Mouse (Mus musculus) embryonic facial prominence, embryonic 13.5 days (tissue): ENCODE results near the gene Gm7929. TPM values are rescaled to one million over a fixed set of nuclear protein-coding genes. Genes with fewer than 3 reads are reported as not detected.
"Not testable (repeated sequence)": the region's sequence is repeated elsewhere in the genome, so short reads cannot be mapped to it uniquely, and the experiment has no call there.

Source experiments
- ATAC-seq: fragments of 200-750 bp; cut with Nextera tagmentation; 2 replicates; pipeline ENCODE4 v1.8.0; 2017; ENCODE audit warnings: low read depth; ENCODE audit not compliant: insufficient number of reproducible peaks, insufficient read depth, low FRiP score, low TSS enrichment
- H3K27ac ChIP-seq: fragments of 300-500 bp; sonication (generic); 2 replicates; pipeline ENCODE4 v1.5.1; 2015; ENCODE audit warnings: moderate library complexity, mild to moderate bottlenecking, inconsistent platforms
- H3K27me3 ChIP-seq: fragments of 300-500 bp; sonication (generic); 2 replicates; pipeline ENCODE4 v1.6.1; 2015; ENCODE audit warnings: mild to moderate bottlenecking, inconsistent platforms
- H3K36me3 ChIP-seq: fragments of 300-500 bp; sonication (generic); 2 replicates; pipeline ENCODE4 v1.6.1; 2015; ENCODE audit warnings: mild to moderate bottlenecking, inconsistent platforms
- H3K4me1 ChIP-seq: fragments of 300-500 bp; sonication (generic); 2 replicates; pipeline ENCODE4 v1.6.1; 2015; ENCODE audit warnings: inconsistent platforms
- H3K4me2 ChIP-seq: fragments of 300-500 bp; sonication (generic); 2 replicates; pipeline ENCODE4 v1.6.1; 2015; ENCODE audit warnings: moderate library complexity, mild to moderate bottlenecking, inconsistent platforms
- H3K4me3 ChIP-seq: fragments of 300-500 bp; sonication (generic); 2 replicates; pipeline ENCODE4 v1.5.1; 2015; ENCODE audit warnings: mild to moderate bottlenecking, inconsistent platforms
- H3K9ac ChIP-seq: fragments of 300-500 bp; sonication (generic); 2 replicates; pipeline ENCODE4 v1.6.1; 2015; ENCODE audit warnings: mild to moderate bottlenecking, inconsistent platforms
- H3K9me3 ChIP-seq: fragments of 300-500 bp; sonication (generic); 2 replicates; pipeline ENCODE4 v1.6.1; 2016; ENCODE audit warnings: inconsistent platforms
- whole genome bisulfite sequencing: fragments of 180-500 bp; shearing (Covaris S2); methylation state at CpG from one replicate; pipeline ENCODE4 v1.1.7; 2015; ENCODE audit warnings: mixed read lengths; 5-methylcytosine and 5-hydroxymethylcytosine counted together
- polyA plus RNA-seq: library from polyadenylated mRNA; unstranded; fragments of >200 nt; fragmentation: Nextera tagmentation; extraction: Ambion mirVana; gene quantifications from 2 replicates; pipeline ENCODE4 v1.2.1, GENCODE M21; 2015

The Gm7929 gene
- polyA plus RNA-seq: not detected in 2 replicates

- ATAC-seq, H3K4me2 ChIP-seq, H3K4me1 ChIP-seq, H3K36me3 ChIP-seq, H3K27me3 ChIP-seq, H3K9me3 ChIP-seq, H3K4me3 ChIP-seq, H3K9ac ChIP-seq, H3K27ac ChIP-seq: not testable (repeated sequence)
- 82% methylated on average over 1 of the region's 1 CpGs for WGBS
Observed at GRCm38 (mm10) chr14:41750514-41750913, at the start of gene Gm7929. Gm7929 (minus strand) TSS chr14:41750614.

DNA sequence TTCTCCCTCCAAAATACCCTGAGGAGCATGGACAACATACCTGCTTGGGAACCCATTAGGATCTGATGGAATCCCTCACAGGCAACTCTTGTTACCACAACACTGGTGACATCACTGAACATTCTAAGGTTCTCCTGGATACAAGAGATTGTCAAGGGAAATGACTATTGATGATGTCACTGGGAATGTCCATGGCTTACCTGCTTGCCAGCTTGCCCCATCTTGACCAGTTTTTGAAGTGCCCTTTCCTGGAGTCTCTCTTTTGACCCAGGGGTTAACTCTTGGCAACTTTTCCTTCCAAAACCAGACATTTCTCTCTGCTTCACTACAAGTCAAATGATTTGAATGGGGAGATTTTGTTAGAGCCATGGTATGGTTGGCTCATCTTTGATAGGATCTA, 21.9 kb upstream of the Gm7929 start, which contains the start of gene Gm47189:
TSS of gene Gm47189 (minus strand) at position 101 of the 400 bp plus-strand sequence.
- not testable (repeated sequence) for H3K9me3 ChIP-seq, H3K27ac ChIP-seq, H3K27me3 ChIP-seq, H3K9ac ChIP-seq, H3K36me3 ChIP-seq, H3K4me3 ChIP-seq, H3K4me1 ChIP-seq, ATAC-seq, H3K4me2 ChIP-seq

GRCm38 (mm10) chr14:41755931-41756330, 5.5 kb upstream of the Gm7929 start:
- H3K4me2 ChIP-seq, H3K27ac ChIP-seq, H3K27me3 ChIP-seq, H3K9ac ChIP-seq, H3K4me1 ChIP-seq, ATAC-seq, H3K4me3 ChIP-seq, H3K9me3 ChIP-seq, H3K36me3 ChIP-seq: not testable (repeated sequence)
- WGBS: 96% methylated on average over 2 of the region's 3 CpGs

GRCm38 (mm10) chr14:41723437-41723836, 27.0 kb downstream of the Gm7929 start:
- H3K9ac ChIP-seq, H3K36me3 ChIP-seq, H3K27me3 ChIP-seq, H3K27ac ChIP-seq, H3K4me3 ChIP-seq, ATAC-seq, H3K4me1 ChIP-seq, H3K9me3 ChIP-seq, H3K4me2 ChIP-seq: not testable (repeated sequence)
- WGBS: 74% methylated on average over 17 of the region's 17 CpGs

DNA sequence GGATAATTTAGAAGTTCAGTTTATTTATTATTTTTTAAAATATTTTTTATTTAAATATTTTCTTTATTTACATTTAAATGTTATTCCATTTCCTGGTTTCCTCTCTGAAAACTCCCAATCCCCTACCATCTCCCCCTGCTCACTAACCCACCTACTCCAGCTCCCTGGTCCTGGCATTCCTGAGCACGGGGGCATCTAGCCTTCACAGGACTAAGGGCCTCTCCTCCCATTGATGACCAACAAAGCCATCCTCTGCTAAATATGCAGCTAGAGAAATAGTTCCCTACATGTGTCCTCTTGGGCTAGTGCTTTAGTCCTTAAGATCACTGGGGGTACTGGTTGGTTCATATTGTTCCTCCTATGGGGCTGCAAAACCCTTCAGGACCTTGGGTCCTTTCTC, 33.2 kb downstream of the Gm7929 start:
- not testable (repeated sequence) for H3K4me1 ChIP-seq, H3K36me3 ChIP-seq, ATAC-seq, H3K27ac ChIP-seq, H3K9me3 ChIP-seq, H3K4me3 ChIP-seq, H3K27me3 ChIP-seq, H3K4me2 ChIP-seq, H3K9ac ChIP-seq
- WGBS: 75% methylated on average over 1 of the region's 1 CpGs

DNA sequence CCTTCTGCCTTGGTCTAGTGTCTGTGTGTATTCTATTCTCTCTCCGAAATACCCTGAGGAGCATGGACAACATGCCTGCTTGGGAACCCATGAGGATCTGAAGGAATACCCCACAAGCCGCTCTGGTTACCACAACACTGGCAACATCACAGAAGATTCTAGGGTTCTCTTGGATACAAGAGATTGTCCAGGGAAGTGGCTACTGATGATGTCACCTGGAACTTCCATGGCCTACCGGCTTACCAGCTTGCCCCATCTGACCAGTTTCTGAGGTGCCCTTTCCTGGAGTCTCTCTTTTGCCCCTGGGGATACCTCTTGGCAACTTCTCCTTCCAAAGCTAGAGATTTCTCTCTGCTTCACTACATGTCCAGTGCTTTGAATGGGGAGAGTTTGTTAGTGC, 48.6 kb downstream of the Gm7929 start, which contains the start of gene Gm8068:
TSS of gene Gm8068 (minus strand) at position 101 of the 400 bp plus-strand sequence.
- not testable (repeated sequence) for H3K36me3 ChIP-seq, H3K4me3 ChIP-seq, H3K27ac ChIP-seq, ATAC-seq, H3K27me3 ChIP-seq, H3K4me2 ChIP-seq, H3K9ac ChIP-seq, H3K9me3 ChIP-seq, H3K4me1 ChIP-seq
- WGBS: no CpG with 5 or more reads among the region's 3 CpGs

Other genes starting within 250 kb of the Gm7929 start
- not detected in 2 replicates for gene Gm7970, start 195.0 kb downstream of the Gm7929 start, polyA plus RNA-seq
- not detected in 2 replicates for gene 1700049E17Rik2, start 177.4 kb downstream of the Gm7929 start, polyA plus RNA-seq
- gene Gm3072, start 126.0 kb downstream of the Gm7929 start, polyA plus RNA-seq: not detected in 2 replicates
- not detected in 2 replicates for gene Gm3676, start 104.1 kb downstream of the Gm7929 start, polyA plus RNA-seq
- gene Gm8068, start 48.7 kb downstream of the Gm7929 start, polyA plus RNA-seq: not detected in 2 replicates
- not detected in 2 replicates for gene Gm47189, start 21.8 kb upstream of the Gm7929 start, polyA plus RNA-seq
- not detected in 2 replicates for gene Gm7980, start 156.7 kb upstream of the Gm7929 start, polyA plus RNA-seq
- gene 1700049E17Rik1, start 174.3 kb upstream of the Gm7929 start, polyA plus RNA-seq: not detected in 2 replicates
- not detected in 2 replicates for gene 1700024B05Rik, start 193.4 kb upstream of the Gm7929 start, polyA plus RNA-seq
- not detected in 2 replicates for gene Gm6401, start 217.3 kb upstream of the Gm7929 start, polyA plus RNA-seq
- not detected in 2 replicates for gene Gm3543, start 232.7 kb upstream of the Gm7929 start, polyA plus RNA-seq